Mouse (Mus musculus) stomach, postnatal 0 days (tissue): Measurements from ENCODE around the gene Fam198a.

Experiments
- CTCF ChIP-seq: IDR thresholded peaks from 2 replicates; pipeline ENCODE4 v1.5.1; 2016; ENCODE audit warnings: antibody characterized with exemption, low read depth, mild to moderate bottlenecking, moderate library complexity
- EP300 ChIP-seq: optimal IDR thresholded peaks from 2 replicates; pipeline ENCODE3; 2016; ENCODE audit warnings: antibody characterized with exemption

DNA sequence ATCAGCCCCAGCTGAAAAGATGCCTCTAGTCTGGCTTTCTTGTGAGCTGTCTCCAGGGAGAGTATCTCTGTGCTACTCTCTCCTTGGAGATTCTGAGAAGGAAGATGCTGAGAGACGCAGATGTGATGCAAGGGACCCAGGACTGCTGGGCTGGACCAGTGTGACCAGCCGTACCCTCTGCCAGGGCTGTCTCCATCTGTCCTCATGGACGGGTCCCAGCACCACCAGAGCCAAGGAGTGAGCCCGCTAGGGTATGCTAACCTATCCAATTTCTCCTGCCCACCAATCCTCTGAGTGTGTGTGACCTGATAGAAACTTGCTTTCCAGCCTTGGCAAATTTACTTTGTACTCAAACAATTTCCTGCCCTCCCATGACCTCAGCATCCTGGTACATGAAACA lies 38.0 kb upstream of the Fam198a start:
- no peak for TF ChIP-seq CTCF
- no peak for TF ChIP-seq EP300
